Mouse (Mus musculus): ENCODE data around the gene Lpcat1.

- TF ChIP-seq CTCF (IDR thresholded peaks at IDR 0.05; ENCODE audit: low read depth, low read length) (no peak), GATA1 (IDR thresholded peaks at IDR 0.05; ENCODE audit: borderline replicate concordance, low read length) (no peak), GATA2 (IDR thresholded peaks at IDR 0.05; ENCODE audit: borderline replicate concordance, low read depth, low read length) (no peak)
Observed at GRCm38 (mm10) chr13:73468834-73469233, 1.8 kb downstream of the Lpcat1 start.
